Mouse (Mus musculus): Measurements from ENCODE around the gene Fpr-rs6.

Gene Fpr-rs6

GRCm38 (mm10) chr17:20182997-20183396, at the start of gene Fpr-rs6:
TSS of gene Fpr-rs6 (minus strand) at chr17:20183097.
- DNase-seq (ENCODE audit: low read depth, low spot score) = no peak

Data from ZHBTc4 (cell line).